Mouse (Mus musculus): ENCODE measurements around the gene Btd.

Btd gene

GRCm38 (mm10) chr14:31666931-31667705 lies 26.3 kb downstream of the Btd start:
- no peak for DNase-seq

- no peak for DNase-seq
Observed at GRCm38 (mm10) chr14:31667741-31668140, 26.9 kb downstream of the Btd start.

- DNase-seq, result no peak
Observed at GRCm38 (mm10) chr14:31668326-31668725, 27.5 kb downstream of the Btd start.

- DNase-seq, result no peak
Observed at GRCm38 (mm10) chr14:31669161-31669611, 28.4 kb downstream of the Btd start.

GRCm38 (mm10) chr14:31669642-31670490 lies 29.0 kb downstream of the Btd start:
- DNase-seq, result peak; percentile 89

- no peak for DNase-seq
Observed at GRCm38 (mm10) chr14:31671635-31672320, 30.9 kb downstream of the Btd start.

- no peak for DNase-seq
Observed at GRCm38 (mm10) chr14:31680656-31681055, 39.8 kb downstream of the Btd start.

- no peak for DNase-seq
Observed at GRCm38 (mm10) chr14:31681291-31681690, 40.5 kb downstream of the Btd start.

- DNase-seq, result no peak
Observed at GRCm38 (mm10) chr14:31681931-31682555, 41.2 kb downstream of the Btd start.

GRCm38 (mm10) chr14:31683610-31684009 lies 42.8 kb downstream of the Btd start:
- no peak for DNase-seq

- no peak for DNase-seq
Observed at GRCm38 (mm10) chr14:31684343-31685040, 43.7 kb downstream of the Btd start.

GRCm38 (mm10) chr14:31685680-31686079 lies 44.9 kb downstream of the Btd start:
- DNase-seq, result no peak

GRCm38 (mm10) chr14:31686231-31686630 lies 45.4 kb downstream of the Btd start:
- no peak for DNase-seq

GRCm38 (mm10) chr14:31692536-31692935 lies 51.7 kb downstream of the Btd start:
- no peak for DNase-seq

- no peak for DNase-seq
Observed at GRCm38 (mm10) chr14:31696206-31696984, 55.6 kb downstream of the Btd start.

GRCm38 (mm10) chr14:31696985-31697303 lies 56.1 kb downstream of the Btd start:
- DNase-seq, result no peak

- DNase-seq, result no peak
Observed at GRCm38 (mm10) chr14:31697346-31697745, 56.5 kb downstream of the Btd start.

GRCm38 (mm10) chr14:31697755-31698154 lies 56.9 kb downstream of the Btd start:
- DNase-seq, result no peak

- no peak for DNase-seq
Observed at GRCm38 (mm10) chr14:31700376-31700775, 59.5 kb downstream of the Btd start.

- no peak for DNase-seq
Observed at GRCm38 (mm10) chr14:31709343-31709742, 68.5 kb downstream of the Btd start.

GRCm38 (mm10) chr14:31715669-31716068 lies 74.8 kb downstream of the Btd start:
- DNase-seq, result no peak

GRCm38 (mm10) chr14:31717360-31717759 lies 76.5 kb downstream of the Btd start:
- no peak for DNase-seq
